Mouse (Mus musculus): ENCODE results near the gene Nthl1.

Nthl1 gene

GRCm38 (mm10) chr17:24628646-24629045 lies 3.8 kb upstream of the Nthl1 start:
- DNase-seq (ENCODE audit: low spot score in 2 of 2), result peak; percentile 47 to 65

- no peak for DNase-seq (ENCODE audit: low spot score in 2 of 2)
These were observed 2.4 kb upstream of the Nthl1 start for GRCm38 (mm10) chr17:24630072-24630471.

GRCm38 (mm10) chr17:24632813-24633449 lies 451 bp downstream of the Nthl1 start:
- no peak for DNase-seq (ENCODE audit: low spot score in 2 of 2)

GRCm38 (mm10) chr17:24633831-24634230 lies 1.4 kb downstream of the Nthl1 start:
- DNase-seq (ENCODE audit: low spot score in 2 of 2), result no peak

GRCm38 (mm10) chr17:24635024-24635423 lies 2.5 kb downstream of the Nthl1 start:
- no peak for DNase-seq (ENCODE audit: low spot score in 2 of 2)

- DNase-seq (ENCODE audit: low spot score in 2 of 2), result no peak
These were observed 3.2 kb downstream of the Nthl1 start for GRCm38 (mm10) chr17:24635694-24636093.

- DNase-seq (ENCODE audit: low spot score in 2 of 2), result no peak
These were observed 4.5 kb downstream of the Nthl1 start for GRCm38 (mm10) chr17:24636781-24637481.

- no peak for DNase-seq (ENCODE audit: low spot score in 2 of 2)
These were observed 5.7 kb downstream of the Nthl1 start for GRCm38 (mm10) chr17:24638214-24638613.

GRCm38 (mm10) chr17:24638840-24639239 lies 6.4 kb downstream of the Nthl1 start:
- no peak for DNase-seq (ENCODE audit: low spot score in 2 of 2)

GRCm38 (mm10) chr17:24639571-24639988 lies 7.1 kb downstream of the Nthl1 start:
- no peak for DNase-seq (ENCODE audit: low spot score in 2 of 2)

GRCm38 (mm10) chr17:24640119-24640518 lies 7.6 kb downstream of the Nthl1 start:
- DNase-seq (ENCODE audit: low spot score in 2 of 2), result no peak

GRCm38 (mm10) chr17:24640581-24640980 lies 8.1 kb downstream of the Nthl1 start:
- DNase-seq (ENCODE audit: low spot score in 2 of 2), result no peak

- DNase-seq (ENCODE audit: low spot score in 2 of 2), result no peak
These were observed 9.5 kb downstream of the Nthl1 start for GRCm38 (mm10) chr17:24641944-24642343.

GRCm38 (mm10) chr17:24642791-24643343 lies 10.4 kb downstream of the Nthl1 start:
- no peak for DNase-seq (ENCODE audit: low spot score in 2 of 2)

- DNase-seq (ENCODE audit: low spot score in 2 of 2), result no peak
These were observed 11.7 kb downstream of the Nthl1 start for GRCm38 (mm10) chr17:24644030-24644715.

GRCm38 (mm10) chr17:24644875-24645721 lies 12.6 kb downstream of the Nthl1 start:
- DNase-seq (ENCODE audit: low spot score in 2 of 2), result no peak

GRCm38 (mm10) chr17:24645916-24646315 lies 13.4 kb downstream of the Nthl1 start:
- no peak for DNase-seq (ENCODE audit: low spot score in 2 of 2)

- no peak for DNase-seq (ENCODE audit: low spot score in 2 of 2)
These were observed 13.9 kb downstream of the Nthl1 start for GRCm38 (mm10) chr17:24646381-24646780.

- no peak for DNase-seq (ENCODE audit: low spot score in 2 of 2)
These were observed 15.0 kb downstream of the Nthl1 start for GRCm38 (mm10) chr17:24647493-24647892.

GRCm38 (mm10) chr17:24648731-24649377 lies 16.4 kb downstream of the Nthl1 start:
- no peak for DNase-seq (ENCODE audit: low spot score in 2 of 2)

- DNase-seq (ENCODE audit: low spot score in 2 of 2), result peak in 1 of 2 experiments; percentile 31
These were observed 17.1 kb downstream of the Nthl1 start for GRCm38 (mm10) chr17:24649581-24650069.
